In genomic region chr9:35569571-35570534, GRCm38 (mm10) we compare ENCODE assay signal across 8 mouse cellular contexts. TPM values are rescaled to one million over a fixed set of nuclear protein-coding genes. Genes with fewer than 3 reads are reported as not detected.
DNase-seq lines count a peak whose midpoint lies in the region; ATAC-seq and TF ChIP-seq lines count a peak whose summit lies in the region.

Pate2 (plus strand) TSS chr9:35570284.
Hyls1 (minus strand) TSS chr9:35570398.

- DNase-seq in A20 (ENCODE audit: low read depth, low spot score) = peak; percentile 98
- DNase-seq in heart, adult 9 months (ENCODE audit: low spot score in 2 of 2) = peak; percentile 95 to 96
- peak; percentile 86 for DNase-seq in monocyte, adult 2 months (ENCODE audit: low read depth in 1 of 2, low spot score in 2 of 2)
- DNase-seq in spleen, postnatal 36 days (ENCODE audit: low spot score in 2 of 2) = peak; percentile 95 to 98

- peaks cover 32% of the 10 kb centered on the region for H3K36me3 ChIP-seq in kidney, embryonic 14.5 days (ENCODE audit: control insufficient read depth, insufficient read depth, low read length)
- peaks cover 26% of the 10 kb centered on the region for H3K36me3 ChIP-seq in limb, embryonic 15.5 days

- peaks cover 7% of the 10 kb centered on the region; the same call in 1 of the 2 replicates for H3K27me3 ChIP-seq in kidney, embryonic 14.5 days (ENCODE audit: control insufficient read depth, insufficient read depth, low read length)
- H3K27me3 ChIP-seq in limb, embryonic 15.5 days = peaks cover 11% of the 10 kb centered on the region

- under 1% methylated on average over 86 of the region's 86 CpGs for WGBS in kidney, embryonic 14.5 days
- WGBS in limb, embryonic 15.5 days = under 1% methylated on average over 86 of the region's 86 CpGs

- H3K9me3 ChIP-seq in kidney, embryonic 14.5 days (ENCODE audit: control insufficient read depth, low read length) = no peaks in the 10 kb centered on the region
- H3K9me3 ChIP-seq in limb, embryonic 15.5 days = no peaks in the 10 kb centered on the region

- ATAC-seq in kidney, embryonic 14.5 days (ENCODE audit: low FRiP score, low TSS enrichment) = peak; percentile 97
- ATAC-seq in limb, embryonic 15.5 days (ENCODE audit: insufficient number of reproducible peaks, low FRiP score, low TSS enrichment, low read depth) = peak; percentile 99

- H3K4me2 ChIP-seq in kidney, embryonic 14.5 days (replicated peaks; ENCODE audit: low read depth, low read length) = peak within 1 kb of the TSS; percentile 48
- H3K4me2 ChIP-seq in limb, embryonic 15.5 days = peak within 1 kb of the TSS; percentile 68

- TF ChIP-seq POLR2A in bone marrow macrophage, adult 2 months (IDR thresholded peaks at IDR 0.05; ENCODE audit: borderline replicate concordance, low read depth, low read length) = no peak
- peak; percentile 95 for TF ChIP-seq POLR2A in embryonic fibroblast, embryonic 13.5 days (IDR thresholded peaks at IDR 0.05; ENCODE audit: low read depth, low read length)

- no peak for TF ChIP-seq CTCF in bone marrow macrophage, adult 2 months (IDR thresholded peaks at IDR 0.05; ENCODE audit: low read depth, low read length)
- TF ChIP-seq CTCF in embryonic fibroblast, embryonic 13.5 days (IDR thresholded peaks at IDR 0.05; ENCODE audit: borderline replicate concordance, insufficient read depth, low read length) = no peak

- H3K4me3 ChIP-seq in bone marrow macrophage, adult 2 months (ENCODE audit: insufficient read depth, low read length) = peak within 1 kb of the TSS; percentile 83
- peak within 1 kb of the TSS; percentile 94 for H3K4me3 ChIP-seq in embryonic fibroblast, embryonic 13.5 days (ENCODE audit: insufficient read depth, low read length)
- H3K4me3 ChIP-seq in kidney, embryonic 14.5 days (ENCODE audit: low read length) = peak within 1 kb of the TSS; percentile 68
- H3K4me3 ChIP-seq in limb, embryonic 15.5 days = peak within 1 kb of the TSS; percentile 88

- peak within 1 kb of the TSS; percentile 77 for H3K9ac ChIP-seq in kidney, embryonic 14.5 days (ENCODE audit: low read depth, low read length)
- H3K9ac ChIP-seq in limb, embryonic 15.5 days = peak within 1 kb of the TSS; percentile 74

- peak within 1 kb of the TSS; percentile 78 for H3K27ac ChIP-seq in bone marrow macrophage, adult 2 months (ENCODE audit: insufficient read depth, low read depth, low read length)
- H3K27ac ChIP-seq in embryonic fibroblast, embryonic 13.5 days (ENCODE audit: insufficient read depth, low read length) = peak within 1 kb of the TSS; percentile 78
- H3K27ac ChIP-seq in kidney, embryonic 14.5 days (ENCODE audit: low read depth, low read length) = peak within 1 kb of the TSS; percentile 78
- peak within 1 kb of the TSS; percentile 92 for H3K27ac ChIP-seq in limb, embryonic 15.5 days

- peaks cover 4% of the 10 kb centered on the region for H3K4me1 ChIP-seq in bone marrow macrophage, adult 2 months (ENCODE audit: control insufficient read depth, insufficient read depth, low read length)
- H3K4me1 ChIP-seq in embryonic fibroblast, embryonic 13.5 days (ENCODE audit: control insufficient read depth, insufficient read depth, low read length) = no peaks in the 10 kb centered on the region; the same call in 1 of the 2 replicates
- peaks cover 7% of the 10 kb centered on the region; the same call in 1 of the 2 replicates for H3K4me1 ChIP-seq in kidney, embryonic 14.5 days (ENCODE audit: control insufficient read depth, insufficient read depth, low read length)
- H3K4me1 ChIP-seq in limb, embryonic 15.5 days = peaks cover 9% of the 10 kb centered on the region

RNA-seq across cellular contexts. Expression of gene Pate2, which starts in this region (rescaled TPM):
- polyA plus RNA-seq in bone marrow macrophage, adult 2 months (2012; ENCODE audit: insufficient read depth, insufficient read length, missing spikeins) = not detected in 2 replicates
- polyA plus RNA-seq in embryonic fibroblast, embryonic 13.5 days (2011; ENCODE audit: insufficient read length, low read depth, missing spikeins) = 0.23 and 0.53 TPM in 2 replicates
- 0.37 and 0.46 TPM in 2 replicates for polyA plus RNA-seq in kidney, embryonic 14.5 days (2014; fragmentation: Nextera tagmentation; extraction: Ambion mirVana)
- 0.31 and 0.83 TPM in 2 replicates for polyA plus RNA-seq in limb, embryonic 15.5 days (2015; fragmentation: Nextera tagmentation; extraction: Ambion mirVana)

RNA-seq across cellular contexts. Expression of gene Hyls1, which starts in this region (rescaled TPM):
- 8.8 and 9.4 TPM in 2 replicates for polyA plus RNA-seq in bone marrow macrophage, adult 2 months (2012; ENCODE audit: insufficient read depth, insufficient read length, missing spikeins)
- polyA plus RNA-seq in embryonic fibroblast, embryonic 13.5 days (2011; ENCODE audit: insufficient read length, low read depth, missing spikeins) = 11.2 and 12.9 TPM in 2 replicates
- 16.6 and 17.0 TPM in 2 replicates for polyA plus RNA-seq in kidney, embryonic 14.5 days (2014; fragmentation: Nextera tagmentation; extraction: Ambion mirVana)
- polyA plus RNA-seq in limb, embryonic 15.5 days (2015; fragmentation: Nextera tagmentation; extraction: Ambion mirVana) = 14.2 and 14.4 TPM in 2 replicates

Comparison
In these comparisons a context has a peak if more than half of its experiments do, and no peak if none do; other contexts are left out.
1. Peak in every context shown above with its lines: DNase-seq, ATAC-seq, H3K4me3 ChIP-seq and H3K27ac ChIP-seq.